Mouse (Mus musculus): ENCODE results near the gene Fam219b.

The Fam219b gene

GRCm38 (mm10) chr9:57525516-57525915, 11.8 kb upstream of the Fam219b start:
- no peak for DNase-seq (ENCODE audit: low read depth, low spot score)

- DNase-seq (ENCODE audit: low read depth, low spot score): no peak
These were observed 10.9 kb upstream of the Fam219b start for GRCm38 (mm10) chr9:57526435-57526834.

DNA sequence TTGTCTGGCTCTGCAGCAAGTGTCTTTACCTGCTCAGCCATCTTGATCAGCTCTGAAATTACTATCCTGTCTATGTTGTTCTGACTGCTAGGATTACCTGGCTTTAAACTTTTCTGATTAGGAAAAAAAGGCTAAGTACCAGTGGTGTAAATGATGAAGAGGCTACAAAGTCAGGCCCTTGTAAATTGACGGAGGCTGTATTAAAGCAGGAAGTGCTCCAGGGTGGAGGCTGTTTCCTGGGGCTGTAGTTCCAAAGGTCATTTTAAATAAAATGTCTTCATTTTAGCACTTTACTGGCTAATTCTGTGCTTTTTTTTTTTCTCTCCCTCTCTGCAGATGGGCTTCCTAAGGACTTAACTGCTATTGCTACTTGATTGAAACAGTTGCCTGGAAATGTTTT, 5.4 kb upstream of the Fam219b start:
- no peak for DNase-seq (ENCODE audit: low read depth, low spot score)

- no peak for DNase-seq (ENCODE audit: low read depth, low spot score)
These were observed 966 bp upstream of the Fam219b start for GRCm38 (mm10) chr9:57536362-57536761.

- DNase-seq (ENCODE audit: low read depth, low spot score): no peak
These were observed 427 bp downstream of the Fam219b start for GRCm38 (mm10) chr9:57537728-57538181.

GRCm38 (mm10) chr9:57539550-57539949, 2.2 kb downstream of the Fam219b start:
- DNase-seq (ENCODE audit: low read depth, low spot score): no peak

DNA sequence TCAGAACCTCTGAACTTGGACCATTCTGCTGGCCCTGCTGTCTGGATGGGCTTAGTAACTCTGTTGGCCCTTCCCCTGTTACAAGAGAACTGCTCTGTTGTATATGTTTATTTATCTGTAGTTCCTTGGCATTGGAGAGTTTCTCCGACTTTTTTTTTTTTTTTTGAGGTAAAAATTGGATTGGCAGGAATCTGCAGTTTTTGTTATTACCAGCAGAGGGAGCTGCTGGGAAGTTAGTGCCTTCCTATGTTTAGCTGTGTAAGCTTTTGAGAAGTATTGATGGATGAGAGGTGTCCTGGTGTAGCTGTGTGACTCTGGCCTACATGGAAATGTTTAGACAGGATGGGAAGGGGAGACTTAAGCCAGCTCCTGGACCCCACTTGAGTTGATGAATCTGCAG, 4.0 kb downstream of the Fam219b start:
- DNase-seq (ENCODE audit: low read depth, low spot score): no peak

DNA sequence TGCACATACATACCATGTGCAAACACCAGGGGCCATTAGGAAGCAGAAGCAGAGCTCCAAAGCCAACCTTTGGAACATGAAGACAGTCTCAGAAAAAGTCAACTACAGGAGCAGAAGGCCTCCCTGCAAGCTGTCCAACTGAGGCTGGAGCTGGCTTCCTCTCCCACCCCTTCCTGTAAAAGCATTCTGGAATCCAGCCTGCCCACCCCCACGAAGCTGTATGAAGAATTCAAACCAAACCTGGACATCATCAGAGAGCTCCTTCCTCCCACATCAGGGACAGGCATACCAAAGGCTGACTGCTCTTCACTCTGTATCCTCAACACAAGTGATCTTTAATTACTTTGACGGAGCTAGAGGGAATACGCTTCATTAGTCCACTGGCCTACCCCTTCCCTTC, 6.6 kb downstream of the Fam219b start:
- no peak for DNase-seq (ENCODE audit: low read depth, low spot score)

- no peak for DNase-seq (ENCODE audit: low read depth, low spot score)
These were observed 10.0 kb downstream of the Fam219b start for GRCm38 (mm10) chr9:57547287-57547686.

GRCm38 (mm10) chr9:57547869-57548268, 10.5 kb downstream of the Fam219b start:
- no peak for DNase-seq (ENCODE audit: low read depth, low spot score)

DNA sequence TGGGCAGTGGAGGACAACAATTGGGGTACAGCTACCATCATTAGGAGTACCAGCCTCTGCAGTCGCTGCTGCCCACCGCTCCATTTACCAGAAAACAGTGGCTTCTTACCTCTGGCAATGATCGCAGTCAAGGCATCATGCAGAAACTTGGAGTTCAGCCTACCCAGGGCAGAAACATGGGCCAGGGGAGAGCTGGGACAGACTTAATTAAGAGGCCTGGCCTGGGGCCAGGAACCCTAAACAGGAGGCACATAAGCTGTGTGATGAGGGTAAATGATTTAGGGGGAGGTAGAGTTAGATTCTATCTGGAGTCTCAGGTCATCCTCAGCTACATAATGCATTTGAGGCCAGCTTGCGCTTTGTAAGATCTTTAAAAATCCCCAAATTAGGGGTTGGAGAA, 11.9 kb downstream of the Fam219b start:
- no peak for DNase-seq (ENCODE audit: low read depth, low spot score)

- no peak for DNase-seq (ENCODE audit: low read depth, low spot score)
These were observed 13.0 kb downstream of the Fam219b start for GRCm38 (mm10) chr9:57550126-57550862.

DNA sequence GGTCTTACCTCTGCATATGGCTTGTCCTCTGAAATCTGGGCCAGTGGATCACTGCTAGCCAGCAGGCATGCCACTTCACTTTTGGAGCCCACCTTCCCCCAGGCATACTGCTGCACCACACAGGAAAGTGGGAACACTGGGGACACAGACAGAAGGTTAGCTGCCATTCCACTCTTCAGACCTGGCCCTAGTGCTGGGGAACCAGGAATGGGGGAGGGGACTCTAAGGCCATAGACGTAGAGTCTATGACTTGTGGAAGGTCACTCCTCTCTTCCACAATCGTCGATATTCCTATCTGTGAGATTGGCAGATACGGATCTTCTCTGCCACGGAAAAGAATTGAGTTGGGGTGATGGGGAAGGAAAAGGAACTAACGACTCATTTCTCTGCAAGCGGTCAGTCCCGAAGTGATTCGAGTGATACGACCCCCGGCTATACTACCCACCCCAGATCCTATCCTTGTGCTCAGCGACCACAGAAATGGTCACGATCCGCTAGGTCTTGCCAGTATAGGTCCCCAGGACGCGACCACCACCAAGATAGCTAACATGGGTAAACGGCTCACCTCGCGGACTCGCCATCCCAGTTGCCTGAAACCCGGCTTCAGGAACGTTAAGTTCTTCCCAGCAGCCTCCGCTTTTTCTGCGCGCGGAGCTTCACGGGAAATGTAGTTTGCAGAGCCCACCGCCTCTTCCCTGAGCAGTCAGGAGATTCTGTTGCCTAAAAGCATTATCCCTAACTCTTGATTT, 15.0 kb downstream of the Fam219b start, which contains the start of gene Mpi:
Gene Mpi, minus strand, starts transcription at position 625 of the 749 bp plus-strand sequence.
- peak; percentile 76 for DNase-seq (ENCODE audit: low read depth, low spot score)

GRCm38 (mm10) chr9:57553119-57553518, 15.8 kb downstream of the Fam219b start:
- no peak for DNase-seq (ENCODE audit: low read depth, low spot score)

- no peak for DNase-seq (ENCODE audit: low read depth, low spot score)
These were observed 17.4 kb downstream of the Fam219b start for GRCm38 (mm10) chr9:57554753-57555152.

GRCm38 (mm10) chr9:57557215-57557614, 19.9 kb downstream of the Fam219b start:
- no peak for DNase-seq (ENCODE audit: low read depth, low spot score)

- no peak for DNase-seq (ENCODE audit: low read depth, low spot score)
These were observed 21.3 kb downstream of the Fam219b start for GRCm38 (mm10) chr9:57558625-57559024.

GRCm38 (mm10) chr9:57559568-57559967, 22.2 kb downstream of the Fam219b start:
- DNase-seq (ENCODE audit: low read depth, low spot score): no peak

DNA sequence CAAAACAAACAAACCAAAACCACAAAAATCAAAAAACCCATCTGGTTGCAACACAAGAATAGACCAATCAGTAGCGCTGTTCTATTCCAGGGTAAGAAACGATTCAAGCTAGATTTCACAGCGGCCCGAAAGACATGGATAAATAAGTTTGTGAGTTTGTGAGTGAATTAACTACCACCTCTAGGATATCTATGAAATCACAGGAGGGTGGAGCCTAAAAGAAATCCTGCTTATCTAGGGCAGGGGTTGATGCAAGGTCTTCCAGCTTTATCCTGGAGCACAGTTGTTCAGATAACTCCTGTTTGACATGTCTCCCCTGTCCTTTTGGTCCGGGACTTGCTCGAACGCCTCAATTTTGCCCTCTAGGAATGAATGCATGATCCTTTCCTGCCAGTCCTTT, 22.9 kb downstream of the Fam219b start:
- DNase-seq (ENCODE audit: low read depth, low spot score): no peak

GRCm38 (mm10) chr9:57560861-57561710, 23.8 kb downstream of the Fam219b start, which contains the start of gene Scamp2:
Gene Scamp2, plus strand, starts transcription at chr9:57560943.
- peak; percentile 93 for DNase-seq (ENCODE audit: low read depth, low spot score)

DNA sequence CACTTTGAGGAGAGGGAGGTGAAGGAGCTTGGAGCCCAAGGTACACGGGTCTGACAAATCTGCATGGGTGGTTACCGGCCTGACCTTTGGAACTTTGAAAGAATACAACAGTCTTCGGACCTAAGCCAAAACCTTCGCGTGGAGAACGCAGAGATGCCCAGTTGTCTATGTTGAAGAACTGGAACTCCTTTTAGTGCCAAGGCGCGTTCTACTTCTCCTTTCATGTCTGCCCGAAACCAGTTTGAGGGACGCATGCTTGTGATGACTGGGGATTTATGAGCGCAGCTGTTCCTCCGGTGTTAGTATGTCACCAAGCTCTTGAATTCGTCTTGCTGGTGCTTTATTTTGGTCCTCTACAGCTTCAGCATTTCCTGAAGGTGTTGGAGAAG, 24.4 kb downstream of the Fam219b start:
- DNase-seq (ENCODE audit: low read depth, low spot score): no peak

DNA sequence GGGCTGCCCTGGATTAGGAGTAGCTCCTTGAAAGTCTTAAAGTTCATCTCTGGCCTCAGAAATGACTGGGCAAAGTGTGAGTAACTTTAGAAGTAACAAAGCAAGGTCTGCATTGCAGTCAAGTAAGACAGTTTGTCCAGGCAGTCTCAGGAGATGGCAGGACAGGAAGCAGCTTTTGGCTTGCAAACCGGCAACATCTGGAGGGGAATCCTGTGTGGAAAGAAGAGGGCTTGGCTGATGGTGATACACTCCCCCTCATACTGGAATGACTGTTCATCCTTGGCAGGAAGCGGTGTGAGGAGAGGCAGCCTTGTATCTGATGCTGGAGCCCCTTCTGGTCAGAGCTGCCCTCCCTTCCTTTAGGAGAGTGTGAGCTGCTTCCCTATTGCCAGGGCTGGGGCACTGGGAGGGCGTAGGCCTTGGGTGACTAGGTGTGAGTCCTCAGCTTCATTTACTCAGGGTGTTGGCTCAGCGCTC, 25.6 kb downstream of the Fam219b start:
- DNase-seq (ENCODE audit: low read depth, low spot score): no peak

Measured in telencephalon, adult 2 months (tissue).